Mouse (Mus musculus) skeletal muscle tissue, adult 2 months (tissue): ENCODE measurements at regions not wholly inside any gene's neighbourhood (a gene's known extent, or its start where the extent isn't known, plus 50 kb on each side); places are given as distances from the start of the nearest gene placed in this dataset.

ENCODE experiments used
- DNase-seq: peaks from one replicate; pipeline ENCODE4 v3.0.0-alpha.2; 2012; ENCODE audit warnings: low read depth, low spot score

GRCm38 (mm10) chr16:13040312-13041100 lies 69.0 kb upstream of the Ercc4 start:
- peak; percentile 2 for DNase-seq

GRCm38 (mm10) chr16:13041356-13041755 lies 68.1 kb upstream of the Ercc4 start:
- DNase-seq: no peak

GRCm38 (mm10) chr16:13045079-13045590 lies 64.3 kb upstream of the Ercc4 start:
- DNase-seq: no peak

DNA sequence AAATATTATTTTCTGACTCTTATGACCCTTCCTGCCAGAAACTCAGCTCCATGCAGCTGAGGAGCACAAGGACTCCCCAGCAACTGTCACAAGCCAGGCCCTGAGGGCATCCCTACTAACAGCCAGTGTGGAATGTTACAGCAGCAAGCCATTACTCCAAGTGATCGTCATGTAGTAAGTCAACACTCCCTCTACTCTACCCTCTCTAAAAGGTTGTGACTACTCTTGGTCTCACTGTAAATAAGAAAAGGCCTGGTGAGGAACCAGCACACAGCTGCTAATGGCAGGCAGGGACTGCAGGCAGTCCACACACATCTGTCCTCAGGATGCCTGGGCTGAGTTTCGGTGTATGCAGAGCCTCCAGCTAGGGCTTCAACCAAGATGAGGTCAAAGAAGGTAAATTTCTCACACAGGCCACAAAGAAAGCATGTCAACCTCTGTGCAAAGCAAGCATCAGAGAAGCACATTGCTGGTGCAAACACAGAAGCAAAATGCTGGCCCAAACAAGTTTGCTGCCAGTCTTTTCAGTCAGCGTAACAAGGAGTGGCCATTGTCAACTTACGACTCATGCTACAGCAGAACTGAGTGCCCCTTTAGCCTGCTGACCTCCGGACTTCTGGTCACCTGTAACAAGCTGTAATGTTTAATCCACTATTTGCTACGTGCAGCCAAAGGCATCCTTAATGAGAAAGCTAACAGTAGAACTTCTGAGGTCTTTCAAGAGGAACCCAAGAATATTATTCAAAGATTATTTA lies 62.9 kb upstream of the Ercc4 start:
- DNase-seq: no peak

GRCm38 (mm10) chr16:13049321-13049720 lies 60.2 kb upstream of the Ercc4 start:
- DNase-seq: no peak

- DNase-seq: no peak
Observed at GRCm38 (mm10) chr16:13050225-13050892, 59.1 kb upstream of the Ercc4 start.

GRCm38 (mm10) chr16:13054956-13055355 lies 54.5 kb upstream of the Ercc4 start:
- DNase-seq: no peak
